In genomic region chr9:120843753-120844152, GRCm38 (mm10) we compare ENCODE assay signal across 19 mouse cellular contexts.
"Had no signal": no experiment of that assay in that cellular context is flagged by ENCODE, and none has a peak within 500 bp of the region (broad histone marks: within the 10 kb centered on the region; RNA-seq: fewer than 3 reads in every experiment).

No protein-coding gene starts in this region.

- H3K36me3 ChIP-seq: limb, embryonic 12.5 days; limb, embryonic 15.5 days; midbrain, embryonic 10.5 days; midbrain, embryonic 13.5 days had no signal

- H3K27me3 ChIP-seq: limb, embryonic 12.5 days; limb, embryonic 15.5 days; midbrain, embryonic 13.5 days had no signal

- ATAC-seq: liver, postnatal 0 days; midbrain, embryonic 13.5 days; midbrain, embryonic 16.5 days had no signal

- H3K4me3 ChIP-seq: layer of hippocampus, adult 2 months; left cerebral cortex, adult 2 months; limb, embryonic 12.5 days; limb, embryonic 15.5 days; megakaryocyte, embryonic 14.5 days; midbrain, embryonic 10.5 days; midbrain, embryonic 13.5 days had no signal

- H3K4me2 ChIP-seq: limb, embryonic 12.5 days; limb, embryonic 15.5 days; liver, embryonic 11.5 days; lung, embryonic 14.5 days; midbrain, embryonic 13.5 days had no signal

- DNase-seq: kidney, adult 18-20 months; kidney, adult 9 months; kidney, postnatal 14 days; layer of hippocampus, adult 9-11 months; left cerebral cortex, postnatal 4 days; liver, postnatal 0 days; lung, embryonic 14.5 days; lung, postnatal 10 days; lung, postnatal 36 days; thymus, postnatal 25 days had no signal
